Mouse (Mus musculus) midbrain, embryonic 10.5 days (tissue): ENCODE measurements at regions not wholly inside any gene's neighbourhood (a gene's known extent, or its start where the extent isn't known, plus 50 kb on each side); places are given as distances from the start of the nearest gene placed in this dataset.

Experiments used
- DNase-seq: peaks from one replicate; pipeline ENCODE4 v3.0.0-alpha.2; 2017; ENCODE audit warnings: low spot score
- H3K27ac ChIP-seq: fragments of 300-500 bp; sonication (generic); replicated peaks from 2 replicates; pipeline ENCODE4 v1.5.1; 2016; ENCODE audit warnings: mild to moderate bottlenecking
- H3K27me3 ChIP-seq: fragments of 300-500 bp; sonication (generic); 2 replicates; pipeline ENCODE4 v1.6.1; 2016; ENCODE audit warnings: low read depth, mild to moderate bottlenecking; ENCODE audit not compliant: poor library complexity, severe bottlenecking
- H3K36me3 ChIP-seq: fragments of 300-500 bp; sonication (generic); 2 replicates; pipeline ENCODE4 v1.6.1; 2016; ENCODE audit warnings: mild to moderate bottlenecking, moderate library complexity
- H3K4me1 ChIP-seq: fragments of 300-500 bp; sonication (generic); 2 replicates; pipeline ENCODE4 v1.6.1; 2016
- H3K4me3 ChIP-seq: fragments of 300-500 bp; sonication (generic); 2 replicates; pipeline ENCODE4 v1.5.1; 2016; ENCODE audit warnings: mild to moderate bottlenecking, moderate library complexity
- H3K9me3 ChIP-seq: fragments of 300-500 bp; sonication (generic); replicated peaks from 2 replicates; pipeline ENCODE4 v1.6.1; 2016; ENCODE audit warnings: mild to moderate bottlenecking
- WGBS: fragments of 180-500 bp; shearing (Covaris S2); methylation state at CpG from one replicate; pipeline ENCODE4 v1.1.7; 2016; 5-methylcytosine and 5-hydroxymethylcytosine counted together

DNA sequence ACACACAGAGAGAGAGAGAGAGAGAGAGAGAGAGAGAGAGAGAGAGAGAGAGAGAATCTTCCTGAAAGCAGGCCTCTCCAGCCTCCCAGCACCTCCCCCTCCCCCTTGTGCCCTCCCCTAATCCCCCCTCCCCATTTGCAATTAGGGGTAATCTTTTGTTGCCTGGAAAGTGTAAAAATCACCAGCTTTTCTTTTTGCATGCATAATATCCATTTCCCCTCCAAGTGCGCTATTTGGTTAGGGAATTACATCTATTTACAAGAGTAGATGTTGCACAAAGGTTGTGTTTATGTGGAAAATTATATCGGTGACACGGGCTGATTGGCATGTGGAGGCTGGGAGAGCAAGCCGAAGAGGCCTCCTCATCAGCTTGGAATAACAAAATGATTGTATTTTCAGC lies 135.4 kb upstream of the Gm12830 start:
- peak overlapping the region; percentile 33; the same call in 1 of the 2 replicates for H3K27ac ChIP-seq

DNA sequence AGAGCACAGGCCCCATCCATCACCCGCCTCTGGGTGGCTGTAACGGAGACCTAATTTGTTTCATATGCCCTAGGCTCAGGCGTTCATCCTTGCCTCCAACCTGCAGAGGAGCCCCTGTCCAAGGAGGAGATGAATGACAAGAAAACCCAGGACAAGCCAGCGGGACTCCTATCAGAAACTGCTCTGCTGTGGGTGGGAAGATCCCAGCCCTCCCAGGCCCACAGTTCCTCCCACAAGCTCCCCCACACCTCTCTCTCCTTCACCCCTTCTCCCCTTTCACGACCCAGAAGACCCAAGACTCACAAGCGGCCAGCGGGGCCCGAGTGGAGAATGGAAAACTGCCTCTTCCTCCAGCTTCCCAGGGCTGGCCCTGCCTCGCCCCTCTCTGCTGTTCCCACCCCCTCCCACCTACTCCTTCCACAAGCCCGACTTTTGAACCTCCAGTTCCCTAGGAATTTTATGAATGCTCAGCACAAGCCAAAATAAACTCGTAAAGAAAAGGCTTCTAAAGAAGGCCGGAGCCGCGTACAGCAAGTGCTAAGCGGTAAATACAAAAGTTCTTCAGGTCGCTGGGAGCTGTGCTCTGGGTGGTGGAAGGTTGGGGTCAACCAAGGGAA lies 133.1 kb upstream of the Gm12830 start:
- H3K27me3 ChIP-seq = peaks cover 51% of the 10 kb centered on the region
- H3K27ac ChIP-seq = no peak overlapping the region
- H3K9me3 ChIP-seq = no peaks in the 10 kb centered on the region
- H3K36me3 ChIP-seq = no peaks in the 10 kb centered on the region
- WGBS = 41% methylated on average over 16 of the region's 16 CpGs
- peaks cover 18% of the 10 kb centered on the region for H3K4me1 ChIP-seq
- H3K4me3 ChIP-seq = no peak overlapping the region
- DNase-seq = peak; percentile 48

More for the DNA sequence above, 135.4 kb upstream of the Gm12830 start:
- 63% methylated on average over 4 of the region's 4 CpGs for WGBS
- H3K4me1 ChIP-seq = peaks cover 18% of the 10 kb centered on the region
- H3K9me3 ChIP-seq = no peaks in the 10 kb centered on the region
- H3K36me3 ChIP-seq = no peaks in the 10 kb centered on the region
- H3K27me3 ChIP-seq = peaks cover 59% of the 10 kb centered on the region
- no peak overlapping the region for H3K4me3 ChIP-seq
- DNase-seq = no peak

DNA sequence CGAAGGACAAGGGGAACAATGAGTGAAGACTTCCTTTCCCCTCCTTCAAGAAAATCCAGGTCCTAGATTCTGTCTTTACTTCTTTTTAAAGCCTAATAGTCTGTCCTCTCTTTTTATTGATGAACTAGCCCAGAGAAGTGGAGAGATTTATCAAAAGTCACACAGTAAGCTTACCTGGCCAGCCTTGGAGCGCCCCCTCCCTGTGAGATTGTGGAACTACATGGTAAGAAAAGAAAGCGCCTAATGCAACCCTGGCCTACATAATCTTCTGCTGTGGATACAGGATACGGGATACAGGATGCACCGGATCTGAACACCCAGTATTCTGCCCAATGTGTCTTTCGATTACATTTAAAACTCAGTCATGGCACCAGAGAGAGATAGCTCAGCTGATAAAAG lies 132.6 kb upstream of the Gm12830 start:
- peaks cover 18% of the 10 kb centered on the region for H3K4me1 ChIP-seq
- no peak for DNase-seq
- no peaks in the 10 kb centered on the region for H3K36me3 ChIP-seq
- WGBS = 68% methylated on average over 6 of the region's 6 CpGs
- H3K4me3 ChIP-seq = no peak overlapping the region
- no peaks in the 10 kb centered on the region for H3K9me3 ChIP-seq
- H3K27me3 ChIP-seq = peaks cover 48% of the 10 kb centered on the region
- no peak overlapping the region for H3K27ac ChIP-seq

DNA sequence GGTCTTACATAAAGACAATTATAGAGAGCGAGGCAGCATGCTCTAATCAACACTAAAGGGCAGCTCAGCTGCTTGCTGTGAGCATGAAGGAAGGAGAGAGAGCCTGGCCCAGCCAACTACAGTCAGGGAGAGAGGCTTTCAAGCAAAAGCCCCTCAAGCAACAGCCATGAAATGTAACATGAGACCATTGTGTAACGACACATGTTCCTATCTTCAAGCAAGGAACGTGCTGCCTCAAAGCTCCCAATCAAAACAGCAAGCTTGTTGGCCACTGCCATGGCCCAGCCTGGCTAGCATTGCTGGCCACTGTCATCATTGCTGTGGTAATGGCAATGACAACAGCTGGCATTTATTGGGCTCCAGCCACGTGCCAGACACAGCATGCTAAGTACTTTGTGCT lies 115.9 kb upstream of the Gm12830 start:
- H3K9me3 ChIP-seq = no peaks in the 10 kb centered on the region
- H3K4me1 ChIP-seq = no peaks in the 10 kb centered on the region
- H3K27me3 ChIP-seq = no peaks in the 10 kb centered on the region
- no peak for DNase-seq
- no peak overlapping the region for H3K4me3 ChIP-seq
- no peaks in the 10 kb centered on the region for H3K36me3 ChIP-seq
- 70% methylated on average over 4 of the region's 4 CpGs for WGBS
- no peak overlapping the region for H3K27ac ChIP-seq

DNA sequence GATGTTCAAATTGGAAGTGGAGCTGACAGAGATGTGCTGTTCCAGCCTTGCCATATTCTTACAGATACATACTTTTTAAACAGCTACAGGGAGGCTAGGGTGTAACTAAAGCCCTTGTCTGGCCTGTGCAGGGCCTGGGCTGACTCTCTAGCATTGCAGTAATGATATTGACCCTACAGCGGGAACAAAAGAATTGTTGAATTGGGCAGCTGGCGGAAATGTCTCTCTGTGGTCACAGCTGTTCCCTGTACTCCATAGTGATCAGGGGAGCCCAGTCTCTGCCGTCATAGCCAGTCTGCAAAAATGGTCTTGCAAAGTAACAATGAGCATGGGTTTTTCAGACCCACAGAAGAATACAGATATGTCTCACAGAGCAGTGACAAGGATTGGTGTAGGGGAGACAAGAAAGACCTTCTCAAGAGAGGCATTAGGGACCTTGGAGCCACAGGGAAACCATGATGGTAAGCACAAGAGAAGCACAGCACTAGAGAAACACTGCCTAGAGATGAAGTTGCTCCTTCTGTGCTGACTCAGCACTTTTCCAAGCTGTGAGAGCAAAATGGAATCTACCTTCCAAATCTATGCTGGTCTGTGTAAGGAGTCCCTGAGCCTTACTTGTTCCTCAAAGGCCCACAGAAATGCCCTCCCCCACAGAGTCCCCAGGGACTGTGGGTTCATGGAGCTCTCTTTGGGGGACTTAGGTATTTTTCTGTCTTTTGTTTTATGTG lies 111.2 kb upstream of the Gm12830 start:
- no peak for DNase-seq
- Histone ChIP-seq H3K4me1 (no peaks in the 10 kb centered on the region), H3K4me3 (no peak overlapping the region), H3K9me3 (no peaks in the 10 kb centered on the region), H3K27me3 (no peaks in the 10 kb centered on the region), H3K27ac (no peak overlapping the region; the same call in 1 of the 2 replicates), H3K36me3 (no peaks in the 10 kb centered on the region)
- 76% methylated on average over 3 of the region's 3 CpGs for WGBS

DNA sequence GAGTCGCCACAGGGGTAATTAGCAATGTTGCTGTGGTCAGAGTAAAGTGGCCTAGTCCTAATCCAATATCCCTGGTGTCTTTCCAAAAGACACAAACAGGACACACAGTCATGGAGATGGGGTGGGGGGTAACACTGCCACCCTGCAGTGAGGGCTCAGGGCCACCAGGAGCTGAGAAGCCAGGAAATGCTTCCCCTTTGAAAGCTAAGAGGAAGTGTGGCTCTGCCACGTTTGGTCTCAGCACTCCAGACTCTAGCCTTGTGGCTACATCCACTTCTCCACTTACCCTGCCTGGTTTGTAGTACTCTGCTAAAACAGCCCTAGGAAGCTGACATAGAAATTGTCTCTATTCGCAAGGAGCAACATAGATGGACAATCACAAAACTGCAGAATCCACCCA lies 110.4 kb upstream of the Gm12830 start:
- Histone ChIP-seq H3K9me3 (no peaks in the 10 kb centered on the region), H3K4me1 (no peaks in the 10 kb centered on the region), H3K27ac (peak overlapping the region; percentile 38; the same call in 1 of the 2 replicates), H3K4me3 (no peak overlapping the region), H3K36me3 (no peaks in the 10 kb centered on the region), H3K27me3 (no peaks in the 10 kb centered on the region)
- DNase-seq = no peak
- WGBS = 66% methylated on average over 3 of the region's 3 CpGs

DNA sequence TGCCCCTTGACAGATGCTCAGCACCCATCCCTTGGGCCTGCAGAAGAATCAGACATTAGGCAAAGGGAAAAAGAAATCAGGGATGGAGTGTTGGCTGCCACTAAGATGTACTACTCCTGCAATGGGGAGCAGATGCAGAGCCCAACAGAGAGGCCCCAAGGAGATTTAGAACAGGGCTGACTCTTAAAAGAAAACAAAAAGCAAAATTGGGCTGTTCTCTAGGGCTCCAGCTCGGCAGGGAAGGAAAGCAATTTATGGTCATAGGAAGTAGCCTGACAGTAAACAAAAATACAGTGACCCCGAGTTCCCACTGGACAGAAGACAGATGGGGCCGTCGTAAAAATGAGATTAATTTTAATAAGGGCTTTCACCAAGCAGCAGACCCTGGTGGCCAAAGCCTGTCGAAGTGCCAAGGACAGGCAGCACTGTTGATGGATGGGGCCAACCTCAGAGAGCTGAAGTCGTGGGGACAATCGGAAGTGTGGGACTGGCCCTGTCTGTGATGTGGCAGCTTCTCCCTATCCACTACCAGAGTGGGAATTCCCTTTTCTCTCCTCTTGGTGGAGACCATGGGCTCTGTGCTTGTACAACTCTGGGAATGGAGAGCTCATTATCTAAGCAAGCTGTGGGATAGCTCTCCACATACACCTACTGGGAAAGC lies 109.4 kb upstream of the Gm12830 start:
- no peaks in the 10 kb centered on the region for H3K36me3 ChIP-seq
- H3K4me1 ChIP-seq = no peaks in the 10 kb centered on the region
- H3K27ac ChIP-seq = no peak overlapping the region
- WGBS = 78% methylated on average over 7 of the region's 7 CpGs
- H3K9me3 ChIP-seq = no peaks in the 10 kb centered on the region
- DNase-seq = no peak
- no peaks in the 10 kb centered on the region for H3K27me3 ChIP-seq
- no peak overlapping the region for H3K4me3 ChIP-seq

DNA sequence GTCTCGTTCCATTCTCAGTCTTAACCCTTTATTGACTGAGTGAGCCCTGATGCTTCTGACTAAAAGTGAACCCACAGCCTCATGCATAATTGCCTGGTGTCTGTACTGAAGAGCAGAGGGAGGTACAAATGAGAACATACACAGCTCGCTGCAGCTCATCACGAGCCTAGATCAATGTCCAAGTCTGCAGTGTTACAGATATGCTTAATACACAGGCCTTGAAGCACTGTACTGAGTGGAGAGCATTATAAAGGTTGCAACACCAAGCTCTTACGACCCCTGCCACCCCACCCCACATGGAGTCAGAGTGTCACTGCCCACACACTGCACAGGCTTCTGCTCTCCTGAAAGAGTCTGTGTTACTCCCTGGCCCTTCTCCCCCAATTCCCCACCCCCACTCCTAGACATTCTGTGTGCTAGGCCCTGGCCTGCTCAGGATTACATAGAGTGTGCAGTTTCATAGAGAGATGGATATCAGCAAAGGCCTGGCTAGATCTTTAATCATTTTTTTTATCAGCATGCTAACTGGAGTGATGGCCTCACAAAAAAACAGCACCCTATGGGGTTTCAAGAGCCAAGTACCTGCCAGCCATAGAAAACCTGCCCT lies 108.5 kb upstream of the Gm12830 start:
- no peaks in the 10 kb centered on the region for H3K4me1 ChIP-seq
- no peak overlapping the region for H3K4me3 ChIP-seq
- no peaks in the 10 kb centered on the region for H3K36me3 ChIP-seq
- 0 out of 2 replicates have a peak, but pooled peaks cover 4% of the 10 kb centered on the region for H3K9me3 ChIP-seq
- DNase-seq = no peak
- H3K27ac ChIP-seq = no peak overlapping the region
- 77% methylated on average over 4 of the region's 4 CpGs for WGBS
- H3K27me3 ChIP-seq = no peaks in the 10 kb centered on the region

DNA sequence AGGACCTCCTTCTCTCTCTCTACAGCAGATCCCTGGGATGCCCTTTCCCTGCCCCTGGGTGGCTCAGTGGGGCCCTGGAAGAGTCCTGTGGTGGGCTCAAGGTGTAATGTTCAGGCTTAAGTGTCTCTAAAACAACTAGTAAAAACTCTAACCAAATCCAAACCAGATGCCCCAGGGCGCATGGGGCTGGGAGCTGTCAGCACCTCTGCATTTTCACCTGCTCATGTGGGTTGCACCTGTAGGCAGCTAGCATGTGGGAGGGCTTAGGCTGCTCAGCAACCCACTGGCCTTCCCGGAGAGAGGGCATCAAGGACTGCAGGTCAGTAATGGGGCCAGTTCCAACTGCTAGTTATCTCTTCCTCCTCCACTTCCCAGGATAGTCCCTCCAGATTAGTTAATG lies 104.8 kb upstream of the Gm12830 start:
- WGBS = 79% methylated on average over 2 of the region's 2 CpGs
- no peak for DNase-seq

DNA sequence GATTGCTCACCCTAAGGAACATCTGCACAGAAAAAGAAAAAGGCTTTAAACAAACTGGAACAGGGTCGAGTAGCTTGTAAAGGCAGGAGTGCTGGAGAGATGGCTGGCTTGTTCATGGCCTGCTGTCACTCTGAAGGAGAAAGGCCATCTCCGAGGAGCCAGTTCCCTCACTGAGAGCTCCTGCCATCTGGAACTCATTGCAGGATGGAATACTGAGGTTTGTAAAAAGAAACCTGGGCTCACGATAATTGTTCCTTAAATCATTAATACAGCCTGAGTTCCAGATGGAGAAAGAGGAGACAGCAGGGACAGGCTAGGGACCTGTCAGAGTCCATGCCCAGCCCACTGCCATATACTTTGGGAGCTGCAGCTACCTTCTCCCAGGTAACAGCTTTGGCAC lies 100.8 kb upstream of the Gm12830 start:
- WGBS = 66% methylated on average over 3 of the region's 3 CpGs
- no peaks in the 10 kb centered on the region for H3K36me3 ChIP-seq
- peaks cover 37% of the 10 kb centered on the region; the same call in 1 of the 2 replicates for H3K27me3 ChIP-seq
- H3K4me3 ChIP-seq = no peak overlapping the region
- no peaks in the 10 kb centered on the region for H3K4me1 ChIP-seq
- no peak overlapping the region for H3K27ac ChIP-seq
- 0 out of 2 replicates have a peak, but pooled peaks cover 4% of the 10 kb centered on the region for H3K9me3 ChIP-seq
- no peak for DNase-seq

More for the DNA sequence above, 104.8 kb upstream of the Gm12830 start:
- H3K4me1 ChIP-seq = no peaks in the 10 kb centered on the region
- no peak overlapping the region for H3K4me3 ChIP-seq
- no peak overlapping the region for H3K27ac ChIP-seq
- H3K27me3 ChIP-seq = no peaks in the 10 kb centered on the region
- 0 out of 2 replicates have a peak, but pooled peaks cover 4% of the 10 kb centered on the region for H3K9me3 ChIP-seq
- no peaks in the 10 kb centered on the region for H3K36me3 ChIP-seq

DNA sequence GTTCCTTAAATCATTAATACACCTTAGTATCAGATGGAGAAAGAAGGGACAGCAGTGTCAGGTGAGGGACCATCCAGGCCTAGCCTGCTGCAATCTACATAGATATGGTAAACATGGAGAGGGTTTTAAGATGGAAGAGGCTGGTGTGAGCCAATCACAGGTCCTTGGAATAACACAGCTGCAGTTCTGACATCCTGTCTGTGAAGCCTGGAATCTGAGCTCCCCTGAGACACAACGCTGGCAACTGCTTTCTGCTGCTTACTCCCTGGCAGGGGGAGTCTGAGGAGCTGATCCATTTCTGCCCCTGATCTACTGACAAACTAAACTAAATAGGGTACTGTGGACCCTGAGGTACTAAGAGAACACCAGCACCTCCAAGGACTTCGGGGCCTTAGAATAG lies 100.1 kb upstream of the Gm12830 start:
- Histone ChIP-seq H3K4me3 (no peak overlapping the region), H3K9me3 (0 out of 2 replicates have a peak, but pooled peaks cover 4% of the 10 kb centered on the region), H3K36me3 (no peaks in the 10 kb centered on the region), H3K27me3 (peaks cover 41% of the 10 kb centered on the region; the same call in 1 of the 2 replicates), H3K27ac (no peak overlapping the region), H3K4me1 (no peaks in the 10 kb centered on the region)
- 73% methylated on average over 2 of the region's 2 CpGs for WGBS
- no peak for DNase-seq

DNA sequence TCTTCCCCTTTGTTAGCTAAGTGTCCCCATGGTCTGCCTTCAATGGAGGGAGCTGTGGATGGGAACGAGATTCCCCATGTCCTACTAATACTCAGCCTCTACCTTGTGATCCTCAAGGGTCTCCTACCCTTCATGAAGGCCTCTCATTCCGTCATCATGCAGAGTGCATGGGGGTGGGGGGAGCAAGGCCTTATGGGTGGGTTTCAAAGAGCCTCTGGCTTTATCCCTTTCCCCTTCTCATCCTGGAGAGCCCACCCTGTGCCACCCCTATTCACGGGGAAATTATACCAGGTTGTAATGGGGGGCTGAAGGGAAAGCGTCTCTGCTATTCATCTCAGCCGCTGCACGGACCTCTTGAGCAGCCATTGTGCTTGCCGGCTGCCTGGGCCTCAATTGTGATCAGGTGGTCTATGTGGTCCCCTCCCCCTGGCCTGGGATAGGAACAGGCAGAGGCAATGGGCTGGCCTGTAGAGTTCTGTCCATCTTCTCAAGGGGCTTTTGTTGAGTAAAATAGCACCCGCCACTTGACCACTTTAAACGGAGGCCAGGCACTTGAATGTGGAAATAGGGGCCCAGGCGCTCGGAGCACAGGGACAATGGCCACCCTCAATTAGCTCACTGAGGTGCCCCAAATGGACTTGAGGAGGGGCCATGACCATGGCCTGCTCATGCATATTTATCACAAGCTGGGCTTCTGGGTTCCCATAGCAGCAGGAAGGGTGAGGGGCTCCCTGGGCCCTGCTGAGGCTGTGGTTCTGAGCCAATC lies 93.1 kb upstream of the Gm12830 start:
- H3K36me3 ChIP-seq = no peaks in the 10 kb centered on the region
- H3K27me3 ChIP-seq = peaks cover 62% of the 10 kb centered on the region
- peak; percentile 27 for DNase-seq
- H3K27ac ChIP-seq = 0 out of 2 replicates have a peak overlapping the region, but pooled peaks have one; percentile 38
- H3K4me3 ChIP-seq = no peak overlapping the region
- WGBS = 70% methylated on average over 11 of the region's 11 CpGs
- H3K4me1 ChIP-seq = peaks cover 17% of the 10 kb centered on the region
- no peaks in the 10 kb centered on the region for H3K9me3 ChIP-seq
